Mouse (Mus musculus): ENCODE data around the gene Exoc3l4. TPM values are rescaled to one million over a fixed set of nuclear protein-coding genes. Genes with fewer than 3 reads are reported as not detected.

Exoc3l4 gene
- total and polyA plus RNA-seq, 3 experiments = 0.04 to 0.17 TPM; not detected in 1

DNA sequence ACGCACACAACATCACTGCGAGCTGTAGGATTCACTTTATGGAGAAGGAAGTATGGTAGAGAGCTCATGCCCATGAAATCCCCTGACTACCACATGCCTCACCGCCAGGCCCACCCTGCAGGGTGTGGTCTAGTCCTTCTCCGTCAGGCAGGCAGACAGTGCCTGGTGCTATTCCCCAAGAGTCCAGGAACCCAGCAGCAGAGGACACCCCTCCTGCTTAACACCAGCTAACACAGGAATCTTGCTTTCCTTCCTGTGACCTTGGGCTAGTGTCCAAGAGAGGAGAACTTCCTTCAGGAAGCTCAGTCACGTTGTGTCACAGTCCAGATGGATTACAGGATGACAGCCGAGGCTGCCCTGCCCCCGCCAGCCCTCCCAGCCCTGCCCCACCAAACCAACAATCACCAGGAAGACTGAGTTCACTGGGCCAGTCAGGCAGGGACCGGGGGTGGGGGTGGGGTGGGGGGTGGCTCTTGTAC lies 30.1 kb upstream of the Exoc3l4 start:
- Histone ChIP-seq H3K9me3 (replicated peaks; ENCODE audit: insufficient read depth, low read length) (no peaks in the 10 kb centered on the region), H3K9ac (ENCODE audit: control insufficient read depth, low read depth, low read length, poor library complexity, severe bottlenecking) (no peak overlapping the region), H3K4me1 (ENCODE audit: control insufficient read depth in 1 of 2, insufficient read depth in 2 of 2, low read length in 2 of 2) (no peaks in the 10 kb centered on the region), H3K79me2 (ENCODE audit: control insufficient read depth, insufficient read depth, low read length, poor library complexity) (no peaks in the 10 kb centered on the region), H3K36me3 (ENCODE audit: control insufficient read depth in 1 of 2, insufficient read depth in 2 of 2, low read length in 2 of 2) (no peaks in the 10 kb centered on the region), H3K27me3 (ENCODE audit: control insufficient read depth in 1 of 2, insufficient read depth in 2 of 2, low read length in 2 of 2) (peaks cover 0 to 8% of the 10 kb centered on the region in 2 experiments; a peak in 2 of 4 replicates), H3K4me3 (ENCODE audit: control insufficient read depth in 1 of 2, insufficient read depth in 1 of 2, low read depth in 2 of 2, low read length in 2 of 2) (no peak overlapping the region), H3K27ac (ENCODE audit: control insufficient read depth, low read depth, low read length) (no peak overlapping the region)
- TF ChIP-seq MYC (IDR thresholded peaks at IDR 0.05; ENCODE audit: low read depth, low read length) (no peak), POLR2A (IDR thresholded peaks at IDR 0.05; ENCODE audit: control insufficient read depth in 1 of 2, insufficient read depth in 1 of 2, low read depth in 1 of 2, low read length in 2 of 2, poor library complexity in 1 of 2) (no peak), NELFE (IDR thresholded peaks at IDR 0.05; ENCODE audit: low read depth, low read length) (no peak), EP300 (IDR thresholded peaks at IDR 0.05; ENCODE audit: low read depth in 1 of 2, low read length in 2 of 2) (no peak), USF2 (IDR thresholded peaks at IDR 0.05; ENCODE audit: borderline replicate concordance in 1 of 2, insufficient read depth in 1 of 2, low read depth in 1 of 2, low read length in 2 of 2) (no peak), KAT2A (conservative IDR thresholded peaks at IDR 0.05; ENCODE audit: low read depth, low read length) (no peak), MAX (IDR thresholded peaks at IDR 0.05; ENCODE audit: low read length) (no peak)
- no peak for DNase-seq (ENCODE audit: low read depth, low spot score)

DNA sequence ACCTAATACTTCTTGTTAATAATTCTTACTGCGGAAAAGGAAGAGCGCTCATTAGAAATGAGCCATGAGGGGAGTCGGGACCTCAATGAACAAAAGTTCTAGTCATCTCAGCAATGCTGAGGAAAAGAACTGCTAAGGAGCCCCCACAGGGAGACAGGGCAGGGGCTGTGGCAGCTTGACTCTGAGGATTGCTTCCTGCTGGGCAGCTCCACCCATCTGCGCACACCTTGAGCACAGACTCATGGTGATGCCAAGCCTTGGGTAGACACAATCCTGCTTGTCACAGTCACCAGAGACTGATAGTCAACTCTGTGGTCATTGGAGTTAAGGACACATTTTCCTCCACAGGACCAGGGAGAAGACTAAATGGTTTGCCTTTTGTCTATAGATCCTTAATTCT lies 29.7 kb upstream of the Exoc3l4 start:
- TF ChIP-seq TAL1 (IDR thresholded peaks at IDR 0.05; ENCODE audit: low read length) = no peak
- TF ChIP-seq POLR2AphosphoS5 (IDR thresholded peaks at IDR 0.05; ENCODE audit: borderline replicate concordance, low read depth, low read length) = no peak
- TF ChIP-seq POLR2AphosphoS2 (IDR thresholded peaks at IDR 0.05; ENCODE audit: low read length) = no peak
- no peak for TF ChIP-seq KAT2A (conservative IDR thresholded peaks at IDR 0.05; ENCODE audit: low read depth, low read length)
- TF ChIP-seq GATA1 (IDR thresholded peaks at IDR 0.05; ENCODE audit: low read depth, low read length) = no peak
- H3K27ac ChIP-seq (ENCODE audit: control insufficient read depth, low read depth, low read length) = no peak overlapping the region
- H3K4me3 ChIP-seq (ENCODE audit: control insufficient read depth in 1 of 2, insufficient read depth in 1 of 2, low read depth in 2 of 2, low read length in 2 of 2) = no peak overlapping the region
- no peaks in the 10 kb centered on the region for H3K36me3 ChIP-seq (ENCODE audit: control insufficient read depth in 1 of 2, insufficient read depth in 2 of 2, low read length in 2 of 2)
- no peaks in the 10 kb centered on the region for H3K4me1 ChIP-seq (ENCODE audit: control insufficient read depth in 1 of 2, insufficient read depth in 2 of 2, low read length in 2 of 2)
- no peak for DNase-seq (ENCODE audit: low read depth, low spot score)
- no peaks in the 10 kb centered on the region for H3K9me3 ChIP-seq (replicated peaks; ENCODE audit: insufficient read depth, low read length)
- peaks cover 0 to 7% of the 10 kb centered on the region in 2 experiments; a peak in 2 of 4 replicates for H3K27me3 ChIP-seq (ENCODE audit: control insufficient read depth in 1 of 2, insufficient read depth in 2 of 2, low read length in 2 of 2)
- no peaks in the 10 kb centered on the region for H3K79me2 ChIP-seq (ENCODE audit: control insufficient read depth, insufficient read depth, low read length, poor library complexity)
- H3K9ac ChIP-seq (ENCODE audit: control insufficient read depth, low read depth, low read length, poor library complexity, severe bottlenecking) = no peak overlapping the region

DNA sequence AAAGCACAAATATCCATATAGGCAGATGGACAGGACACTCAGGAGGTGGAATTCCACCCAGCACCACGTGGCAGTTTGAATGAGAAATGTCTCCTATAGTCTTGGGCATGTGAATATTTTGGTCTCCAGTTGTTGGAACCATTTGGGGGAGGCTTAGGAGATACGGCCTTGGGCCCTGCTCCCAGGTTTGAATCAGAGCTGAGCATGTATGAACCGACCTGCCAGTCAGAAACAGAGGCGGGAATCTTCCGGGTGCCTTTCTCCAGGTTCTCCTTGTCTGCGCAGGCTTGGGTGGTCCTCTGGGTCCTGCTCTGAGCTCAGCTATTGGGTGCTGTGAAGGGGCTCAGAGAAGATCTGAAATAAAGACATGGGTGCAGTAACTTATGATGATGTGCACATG lies 22.8 kb upstream of the Exoc3l4 start:
- no peak for DNase-seq (ENCODE audit: low read depth, low spot score)
- Histone ChIP-seq H3K27me3 (ENCODE audit: control insufficient read depth in 1 of 2, insufficient read depth in 2 of 2, low read length in 2 of 2) (peaks cover 25 to 26% of the 10 kb centered on the region in 2 experiments), H3K9me3 (replicated peaks; ENCODE audit: insufficient read depth, low read length) (no peaks in the 10 kb centered on the region), H3K4me1 (ENCODE audit: control insufficient read depth in 1 of 2, insufficient read depth in 2 of 2, low read length in 2 of 2) (no peaks in the 10 kb centered on the region), H3K4me3 (ENCODE audit: control insufficient read depth in 1 of 2, insufficient read depth in 1 of 2, low read depth in 2 of 2, low read length in 2 of 2) (no peak overlapping the region), H3K9ac (ENCODE audit: control insufficient read depth, low read depth, low read length, poor library complexity, severe bottlenecking) (no peak overlapping the region), H3K79me2 (ENCODE audit: control insufficient read depth, insufficient read depth, low read length, poor library complexity) (no peaks in the 10 kb centered on the region), H3K36me3 (ENCODE audit: control insufficient read depth in 1 of 2, insufficient read depth in 2 of 2, low read length in 2 of 2) (no peaks in the 10 kb centered on the region), H3K27ac (ENCODE audit: control insufficient read depth, low read depth, low read length) (no peak overlapping the region)
- no peak for TF ChIP-seq MAZ (IDR thresholded peaks at IDR 0.05; ENCODE audit: low read depth, low read length)
